Mouse (Mus musculus): ENCODE measurements at regions not wholly inside any gene's neighbourhood (a gene's known extent, or its start where the extent isn't known, plus 50 kb on each side); places are given as distances from the start of the nearest gene placed in this dataset.
"Not testable (repeated sequence)": the region's sequence is repeated elsewhere in the genome, so short reads cannot be mapped to it uniquely, and the experiment has no call there.

GRCm38 (mm10) chr15:52406156-52406885 is 1478.4 kb upstream of the Gm7489 start:
- 54% methylated on average over 3 of the region's 3 CpGs for WGBS
- no peaks in the 10 kb centered on the region for H3K4me1 ChIP-seq
- no peak for ATAC-seq (ENCODE audit: insufficient read depth, low FRiP score, low read depth)
- no peak overlapping the region for H3K4me3 ChIP-seq (replicated peaks)
- H3K36me3 ChIP-seq: no peaks in the 10 kb centered on the region
- H3K27me3 ChIP-seq (replicated peaks): no peaks in the 10 kb centered on the region
- H3K9ac ChIP-seq: no peak overlapping the region
- no peaks in the 10 kb centered on the region for H3K9me3 ChIP-seq
- no peak overlapping the region for H3K27ac ChIP-seq
- no peak overlapping the region for H3K4me2 ChIP-seq

- no peaks in the 10 kb centered on the region for H3K36me3 ChIP-seq
- WGBS: 30% methylated on average over 18 of the region's 18 CpGs
- H3K9ac ChIP-seq: no peak overlapping the region
- no peaks in the 10 kb centered on the region for H3K27me3 ChIP-seq (replicated peaks)
- no peaks in the 10 kb centered on the region for H3K4me1 ChIP-seq
- H3K9me3 ChIP-seq: no peaks in the 10 kb centered on the region
- no peak overlapping the region for H3K27ac ChIP-seq
- H3K4me3 ChIP-seq (replicated peaks): no peak overlapping the region
- peak overlapping the region; percentile 33; the same call in 1 of the 2 replicates for H3K4me2 ChIP-seq
- ATAC-seq (ENCODE audit: insufficient read depth, low FRiP score, low read depth): no peak
Measured at GRCm38 (mm10) chr15:52412869-52413771, 1471.6 kb upstream of the Gm7489 start.

- no peak overlapping the region for H3K4me3 ChIP-seq (replicated peaks)
- no peaks in the 10 kb centered on the region for H3K27me3 ChIP-seq (replicated peaks)
- no peak overlapping the region for H3K4me2 ChIP-seq
- H3K9ac ChIP-seq: no peak overlapping the region
- H3K36me3 ChIP-seq: no peaks in the 10 kb centered on the region
- ATAC-seq (ENCODE audit: insufficient read depth, low FRiP score, low read depth): no peak
- no peaks in the 10 kb centered on the region for H3K4me1 ChIP-seq
- no peak overlapping the region for H3K27ac ChIP-seq
- H3K9me3 ChIP-seq: no peaks in the 10 kb centered on the region
Measured at GRCm38 (mm10) chr15:52425976-52426375, 1458.7 kb upstream of the Gm7489 start.

- Histone ChIP-seq H3K4me1 (no peaks in the 10 kb centered on the region), H3K9me3 (no peaks in the 10 kb centered on the region), H3K27ac (no peak overlapping the region), H3K9ac (no peak overlapping the region), H3K27me3 (replicated peaks) (no peaks in the 10 kb centered on the region), H3K36me3 (no peaks in the 10 kb centered on the region), H3K4me2 (no peak overlapping the region), H3K4me3 (replicated peaks) (no peak overlapping the region)
- no peak for ATAC-seq (ENCODE audit: insufficient read depth, low FRiP score, low read depth)
- WGBS: 78% methylated on average over 6 of the region's 6 CpGs
Measured at GRCm38 (mm10) chr15:52430491-52431158, 1454.1 kb upstream of the Gm7489 start.

GRCm38 (mm10) chr15:52433639-52434038 is 1451.1 kb upstream of the Gm7489 start:
- H3K27ac ChIP-seq: no peak overlapping the region
- no peak overlapping the region for H3K9ac ChIP-seq
- WGBS: 92% methylated on average over 2 of the region's 2 CpGs
- no peaks in the 10 kb centered on the region for H3K9me3 ChIP-seq
- H3K36me3 ChIP-seq: no peaks in the 10 kb centered on the region
- H3K4me2 ChIP-seq: no peak overlapping the region
- no peak overlapping the region for H3K4me3 ChIP-seq (replicated peaks)
- H3K27me3 ChIP-seq (replicated peaks): no peaks in the 10 kb centered on the region
- ATAC-seq (ENCODE audit: insufficient read depth, low FRiP score, low read depth): no peak
- no peaks in the 10 kb centered on the region for H3K4me1 ChIP-seq

- no peak overlapping the region for H3K27ac ChIP-seq
- H3K4me1 ChIP-seq: no peaks in the 10 kb centered on the region
- no peak overlapping the region for H3K4me3 ChIP-seq (replicated peaks)
- H3K4me2 ChIP-seq: no peak overlapping the region
- no peaks in the 10 kb centered on the region for H3K9me3 ChIP-seq
- H3K36me3 ChIP-seq: no peaks in the 10 kb centered on the region
- H3K9ac ChIP-seq: no peak overlapping the region
- H3K27me3 ChIP-seq (replicated peaks): no peaks in the 10 kb centered on the region
- no peak for ATAC-seq (ENCODE audit: insufficient read depth, low FRiP score, low read depth)
- 83% methylated on average over 1 of the region's 1 CpGs for WGBS
Measured at GRCm38 (mm10) chr15:52438403-52438802, 1446.3 kb upstream of the Gm7489 start.

- H3K4me1 ChIP-seq: no peaks in the 10 kb centered on the region
- H3K4me3 ChIP-seq (replicated peaks): no peak overlapping the region
- H3K36me3 ChIP-seq: no peaks in the 10 kb centered on the region
- peak; percentile 53; the same call in 1 of the 2 replicates for ATAC-seq (ENCODE audit: insufficient read depth, low FRiP score, low read depth)
- H3K27ac ChIP-seq: no peak overlapping the region
- no peaks in the 10 kb centered on the region for H3K9me3 ChIP-seq
- H3K27me3 ChIP-seq (replicated peaks): no peaks in the 10 kb centered on the region
- 0% methylated on average over 3 of the region's 3 CpGs for WGBS
- H3K4me2 ChIP-seq: no peak overlapping the region
- H3K9ac ChIP-seq: no peak overlapping the region
Measured at GRCm38 (mm10) chr15:52458782-52459181, 1425.9 kb upstream of the Gm7489 start.

- H3K9me3 ChIP-seq: no peaks in the 10 kb centered on the region
- H3K27ac ChIP-seq: no peak overlapping the region
- no peak overlapping the region for H3K4me2 ChIP-seq
- H3K4me1 ChIP-seq: no peaks in the 10 kb centered on the region
- no peaks in the 10 kb centered on the region for H3K27me3 ChIP-seq (replicated peaks)
- 67% methylated on average over 1 of the region's 1 CpGs for WGBS
- H3K9ac ChIP-seq: no peak overlapping the region
- H3K36me3 ChIP-seq: no peaks in the 10 kb centered on the region
- H3K4me3 ChIP-seq (replicated peaks): no peak overlapping the region
- no peak for ATAC-seq (ENCODE audit: insufficient read depth, low FRiP score, low read depth)
Measured at GRCm38 (mm10) chr15:52459315-52459714, 1425.4 kb upstream of the Gm7489 start.

- ATAC-seq (ENCODE audit: insufficient read depth, low FRiP score, low read depth): no peak
- Histone ChIP-seq H3K9me3 (no peaks in the 10 kb centered on the region), H3K36me3 (no peaks in the 10 kb centered on the region), H3K4me2 (no peak overlapping the region), H3K9ac (no peak overlapping the region), H3K4me3 (replicated peaks) (no peak overlapping the region), H3K27ac (no peak overlapping the region), H3K4me1 (no peaks in the 10 kb centered on the region), H3K27me3 (replicated peaks) (no peaks in the 10 kb centered on the region)
- 36% methylated on average over 8 of the region's 8 CpGs for WGBS
Measured at GRCm38 (mm10) chr15:52464226-52465138, 1420.2 kb upstream of the Gm7489 start.

GRCm38 (mm10) chr15:52478124-52478523 is 1406.6 kb upstream of the Gm7489 start:
- not testable (repeated sequence) for H3K4me1 ChIP-seq; H3K4me2 ChIP-seq; H3K27me3 ChIP-seq (replicated peaks); H3K27ac ChIP-seq; H3K36me3 ChIP-seq; H3K9me3 ChIP-seq; H3K9ac ChIP-seq; ATAC-seq (ENCODE audit: insufficient read depth, low FRiP score, low read depth); H3K4me3 ChIP-seq (replicated peaks)
- WGBS: 86% methylated on average over 20 of the region's 20 CpGs

GRCm38 (mm10) chr15:52480834-52481233 is 1403.9 kb upstream of the Gm7489 start:
- no peaks in the 10 kb centered on the region for H3K36me3 ChIP-seq
- H3K9me3 ChIP-seq: no peaks in the 10 kb centered on the region
- no peak overlapping the region for H3K9ac ChIP-seq
- ATAC-seq (ENCODE audit: insufficient read depth, low FRiP score, low read depth): no peak
- H3K4me3 ChIP-seq (replicated peaks): no peak overlapping the region
- no peak overlapping the region for H3K4me2 ChIP-seq
- no peaks in the 10 kb centered on the region for H3K4me1 ChIP-seq
- H3K27me3 ChIP-seq (replicated peaks): no peaks in the 10 kb centered on the region
- WGBS: 44% methylated on average over 3 of the region's 3 CpGs
- H3K27ac ChIP-seq: no peak overlapping the region
